In the genomic region with DNA sequence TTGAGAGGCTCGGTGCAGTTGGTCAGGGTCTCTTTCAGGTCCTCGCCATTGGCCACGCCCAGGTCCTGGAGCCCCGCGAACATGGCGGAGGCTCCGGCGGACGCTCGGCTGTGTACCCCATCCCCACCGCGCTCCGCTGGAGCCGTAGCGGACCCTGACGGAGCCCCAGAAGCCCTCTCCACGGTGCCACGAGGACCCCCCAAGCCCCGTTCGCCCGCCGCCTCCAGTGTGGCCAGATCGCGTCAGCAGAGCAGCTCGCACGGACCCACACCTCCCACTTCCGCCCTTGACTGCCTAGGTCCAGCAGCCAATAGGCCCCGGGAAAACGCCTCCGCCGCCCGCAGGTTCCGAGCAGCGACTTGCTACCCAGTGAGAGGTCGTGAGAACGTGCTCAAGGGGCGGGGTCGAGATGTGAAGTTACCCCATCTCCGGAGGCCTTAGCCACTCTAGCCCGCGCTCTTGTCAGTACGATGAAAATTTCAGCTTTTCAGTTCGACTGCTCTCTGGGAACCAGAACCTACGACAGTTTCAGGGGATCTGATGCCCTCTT, we compare ENCODE assay signal across 8 mouse cellular contexts. TPM values are rescaled to one million over a fixed set of nuclear protein-coding genes. Genes with fewer than 3 reads are reported as not detected.
A peak's percentile ranks its signal among the peaks of the same experiment; 100 is the strongest.
DNase-seq lines count a peak whose midpoint lies in the region; ATAC-seq and TF ChIP-seq lines count a peak whose summit lies in the region.

Gene Nelfb (minus strand): TSS at position 369 of the 550 bp plus-strand sequence.

- no peaks in the 10 kb centered on the region for H3K27me3 ChIP-seq in kidney, embryonic 14.5 days (ENCODE audit: control insufficient read depth, insufficient read depth, low read length)
- H3K27me3 ChIP-seq in limb, embryonic 15.5 days, result 0 out of 2 replicates have a peak, but pooled peaks cover 4% of the 10 kb centered on the region
- H3K27me3 ChIP-seq in midbrain, postnatal 0 days (ENCODE audit: insufficient read depth, low read length), result no peaks in the 10 kb centered on the region

- ATAC-seq in kidney, embryonic 14.5 days (ENCODE audit: low FRiP score, low TSS enrichment), result peak; percentile 96
- ATAC-seq in limb, embryonic 15.5 days (ENCODE audit: insufficient number of reproducible peaks, low FRiP score, low TSS enrichment, low read depth), result peak; percentile 86
- peak; percentile 89 for ATAC-seq in midbrain, postnatal 0 days (ENCODE audit: low FRiP score)

- no peak for TF ChIP-seq CTCF in embryonic fibroblast, embryonic 13.5 days (IDR thresholded peaks at IDR 0.05; ENCODE audit: borderline replicate concordance, insufficient read depth, low read length)
- TF ChIP-seq CTCF in midbrain, postnatal 0 days (IDR thresholded peaks at IDR 0.05), result 0 out of 2 replicates have a peak, but pooled peaks have one; percentile 5

- no peaks in the 10 kb centered on the region for H3K4me1 ChIP-seq in embryonic fibroblast, embryonic 13.5 days (ENCODE audit: control insufficient read depth, insufficient read depth, low read length)
- H3K4me1 ChIP-seq in kidney, embryonic 14.5 days (ENCODE audit: control insufficient read depth, insufficient read depth, low read length), result peaks cover 15% of the 10 kb centered on the region
- peaks cover 19% of the 10 kb centered on the region for H3K4me1 ChIP-seq in limb, embryonic 15.5 days
- H3K4me1 ChIP-seq in midbrain, postnatal 0 days (ENCODE audit: insufficient read depth, low read length), result peaks cover 12% of the 10 kb centered on the region; the same call in 1 of the 2 replicates

- DNase-seq in B cell, adult 2 months, result peak; percentile 93 to 94
- DNase-seq in brain, adult 2 months (ENCODE audit: low read depth, low spot score), result peak; percentile 94
- peak; percentile 91 to 92 for DNase-seq in heart, adult 9 months (ENCODE audit: low spot score in 2 of 2)
- peak; percentile 90 for DNase-seq in midbrain, postnatal 0 days (ENCODE audit: low spot score)
- DNase-seq in spleen, postnatal 10 days (ENCODE audit: low spot score in 2 of 2), result peak; percentile 94 to 95

- peak within 1 kb of the TSS; percentile 31; the same call in 1 of the 2 replicates for H3K27ac ChIP-seq in embryonic fibroblast, embryonic 13.5 days (ENCODE audit: insufficient read depth, low read length)
- H3K27ac ChIP-seq in kidney, embryonic 14.5 days (ENCODE audit: low read depth, low read length), result peak within 1 kb of the TSS; percentile 87
- H3K27ac ChIP-seq in limb, embryonic 15.5 days, result peak within 1 kb of the TSS; percentile 93
- peak within 1 kb of the TSS; percentile 92 for H3K27ac ChIP-seq in midbrain, postnatal 0 days (ENCODE audit: low read depth, low read length)

- peak within 1 kb of the TSS; percentile 81 for H3K4me3 ChIP-seq in embryonic fibroblast, embryonic 13.5 days (ENCODE audit: insufficient read depth, low read length)
- peak within 1 kb of the TSS; percentile 92 for H3K4me3 ChIP-seq in kidney, embryonic 14.5 days (ENCODE audit: low read length)
- peak within 1 kb of the TSS; percentile 86 for H3K4me3 ChIP-seq in limb, embryonic 15.5 days
- H3K4me3 ChIP-seq in midbrain, postnatal 0 days (ENCODE audit: low read depth, low read length), result peak within 1 kb of the TSS; percentile 92

- H3K9ac ChIP-seq in kidney, embryonic 14.5 days (ENCODE audit: low read depth, low read length), result peak within 1 kb of the TSS; percentile 92
- H3K9ac ChIP-seq in limb, embryonic 15.5 days, result peak within 1 kb of the TSS; percentile 80
- peak within 1 kb of the TSS; percentile 90 for H3K9ac ChIP-seq in midbrain, postnatal 0 days (replicated peaks; ENCODE audit: low read length, poor library complexity, severe bottlenecking)

- H3K36me3 ChIP-seq in kidney, embryonic 14.5 days (ENCODE audit: control insufficient read depth, insufficient read depth, low read length), result peaks cover 23% of the 10 kb centered on the region
- peaks cover 28% of the 10 kb centered on the region for H3K36me3 ChIP-seq in limb, embryonic 15.5 days
- H3K36me3 ChIP-seq in midbrain, postnatal 0 days (ENCODE audit: insufficient read depth, low read length), result peaks cover 4% of the 10 kb centered on the region

- no peaks in the 10 kb centered on the region for H3K9me3 ChIP-seq in kidney, embryonic 14.5 days (ENCODE audit: control insufficient read depth, low read length)
- H3K9me3 ChIP-seq in limb, embryonic 15.5 days, result no peaks in the 10 kb centered on the region
- H3K9me3 ChIP-seq in midbrain, postnatal 0 days (ENCODE audit: low read length), result no peaks in the 10 kb centered on the region

- peak; percentile 83 for TF ChIP-seq POLR2A in embryonic fibroblast, embryonic 13.5 days (IDR thresholded peaks at IDR 0.05; ENCODE audit: low read depth, low read length)

- peak within 1 kb of the TSS; percentile 90 for H3K4me2 ChIP-seq in kidney, embryonic 14.5 days (replicated peaks; ENCODE audit: low read depth, low read length)
- peak within 1 kb of the TSS; percentile 59 for H3K4me2 ChIP-seq in limb, embryonic 15.5 days
- H3K4me2 ChIP-seq in midbrain, postnatal 0 days (ENCODE audit: low read depth, low read length, poor library complexity, severe bottlenecking), result peak within 1 kb of the TSS; percentile 86

- under 1% methylated on average over 44 of the region's 44 CpGs for WGBS in kidney, embryonic 14.5 days
- under 1% methylated on average over 44 of the region's 44 CpGs for WGBS in limb, embryonic 15.5 days
- under 1% methylated on average over 44 of the region's 44 CpGs for WGBS in midbrain, postnatal 0 days

RNA-seq across cellular contexts. Expression of gene Nelfb, which starts in this region (rescaled TPM):
- polyA plus RNA-seq in embryonic fibroblast, embryonic 13.5 days (2011; ENCODE audit: insufficient read length, low read depth, missing spikeins), result 38.8 and 42.3 TPM in 2 replicates
- 72.7 and 101 TPM in 2 replicates for polyA plus RNA-seq in kidney, embryonic 14.5 days (2014; fragmentation: Nextera tagmentation; extraction: Ambion mirVana)
- polyA plus RNA-seq in limb, embryonic 15.5 days (2015; fragmentation: Nextera tagmentation; extraction: Ambion mirVana), result 114 and 117 TPM in 2 replicates
- 87.0 and 101 TPM in 2 replicates for total RNA-seq in midbrain, postnatal 0 days (2014; rRNA removed)
- polyA plus RNA-seq in midbrain, postnatal 0 days (2015; fragmentation: Nextera tagmentation; extraction: Ambion mirVana), result 90.4 TPM in 2 replicates

Comparison
In these comparisons a context has a peak if more than half of its experiments do, and no peak if none do; other contexts are left out.
1. Peak in every context shown above with its lines: DNase-seq, ATAC-seq, H3K4me3 ChIP-seq and H3K27ac ChIP-seq.
2. H3K27ac ChIP-seq: peak in every context shown above with its lines; median percentile 93 in limb, embryonic 15.5 days; 92 in midbrain, postnatal 0 days; 87 in kidney, embryonic 14.5 days; 31 in embryonic fibroblast, embryonic 13.5 days.